Mouse (Mus musculus): ENCODE measurements at regions not wholly inside any gene's neighbourhood (a gene's known extent, or its start where the extent isn't known, plus 50 kb on each side); places are given as distances from the start of the nearest gene placed in this dataset.

GRCm38 (mm10) chr7:40784906-40785305, 113.2 kb upstream of the Vstm2b start:
- TF ChIP-seq CTCF (conservative IDR thresholded peaks at IDR 0.05; ENCODE audit: low read length) (no peak), POU5F1 (IDR thresholded peaks at IDR 0.05; ENCODE audit: borderline replicate concordance, low read length) (no peak), NANOG (IDR thresholded peaks at IDR 0.05; ENCODE audit: borderline replicate concordance, low read length) (no peak)

All from E14TG2a.4 (cell line).